Comparison of ENCODE assay signal across 12 mouse cellular contexts in genomic region chr2:172551872-172552271, GRCm38 (mm10). TPM values are rescaled to one million over a fixed set of nuclear protein-coding genes. Genes with fewer than 3 reads are reported as not detected.
A peak's percentile ranks its signal among the peaks of the same experiment; 100 is the strongest.
DNase-seq lines count a peak whose midpoint lies in the region; ATAC-seq lines count a peak whose summit lies in the region.
"Had no signal": no experiment of that assay in that cellular context is flagged by ENCODE, and none has a peak within 500 bp of the region (broad histone marks: within the 10 kb centered on the region; RNA-seq: fewer than 3 reads in every experiment).

No protein-coding gene starts in this region.

- H3K9me3 ChIP-seq in lung, embryonic 15.5 days: no peaks in the 10 kb centered on the region
- H3K9me3 ChIP-seq in embryonic facial prominence, embryonic 11.5 days (replicated peaks; ENCODE audit: control insufficient read depth, low read length): no peaks in the 10 kb centered on the region
- H3K9me3 ChIP-seq in forebrain, embryonic 16.5 days (ENCODE audit: control insufficient read depth, low read length): no peaks in the 10 kb centered on the region
- no peaks in the 10 kb centered on the region for H3K9me3 ChIP-seq in midbrain, embryonic 13.5 days
- H3K9me3 ChIP-seq: hindbrain, embryonic 15.5 days had no signal

- no peak overlapping the region for H3K27ac ChIP-seq in lung, embryonic 15.5 days
- H3K27ac ChIP-seq in embryonic facial prominence, embryonic 11.5 days (replicated peaks; ENCODE audit: low read depth, low read length): no peak overlapping the region
- H3K27ac ChIP-seq in forebrain, embryonic 16.5 days (ENCODE audit: low read length): no peak overlapping the region
- H3K27ac ChIP-seq in midbrain, embryonic 13.5 days: no peak overlapping the region
- H3K27ac ChIP-seq: gastrocnemius, adult 2 months; hindbrain, embryonic 15.5 days had no signal

- peaks cover 43% of the 10 kb centered on the region for H3K4me1 ChIP-seq in lung, embryonic 15.5 days
- peaks cover 10% of the 10 kb centered on the region for H3K4me1 ChIP-seq in embryonic facial prominence, embryonic 11.5 days (ENCODE audit: control insufficient read depth, insufficient read depth, low read length)
- H3K4me1 ChIP-seq in forebrain, embryonic 16.5 days (replicated peaks; ENCODE audit: control insufficient read depth, insufficient read depth, low read length): peaks cover 55% of the 10 kb centered on the region
- H3K4me1 ChIP-seq in midbrain, embryonic 13.5 days (replicated peaks): peaks cover 49% of the 10 kb centered on the region

- DNase-seq in lung, postnatal 14 days: no peak
- DNase-seq in embryonic facial prominence, embryonic 11.5 days (ENCODE audit: low spot score): peak; percentile 38
- DNase-seq in layer of hippocampus, adult 11-12 months (ENCODE audit: low spot score): no peak
- no peak for DNase-seq in testis, postnatal 10 days (ENCODE audit: low spot score)
- DNase-seq in frontal cortex, postnatal 25 days (ENCODE audit: low spot score in 2 of 2): no peak
- DNase-seq: adrenal gland, postnatal 14 days; gastrocnemius, adult 2 months had no signal

- H3K36me3 ChIP-seq in lung, embryonic 15.5 days: no peaks in the 10 kb centered on the region
- H3K36me3 ChIP-seq in embryonic facial prominence, embryonic 11.5 days (replicated peaks; ENCODE audit: control insufficient read depth, insufficient read depth, low read depth, low read length): no peaks in the 10 kb centered on the region
- H3K36me3 ChIP-seq in forebrain, embryonic 16.5 days (ENCODE audit: control insufficient read depth, insufficient read depth): no peaks in the 10 kb centered on the region
- no peaks in the 10 kb centered on the region for H3K36me3 ChIP-seq in midbrain, embryonic 13.5 days
- H3K36me3 ChIP-seq: hindbrain, embryonic 15.5 days had no signal

- no peak for ATAC-seq in lung, embryonic 15.5 days (ENCODE audit: borderline replicate concordance, extremely low read depth, low FRiP score, low TSS enrichment)
- no peak for ATAC-seq in embryonic facial prominence, embryonic 11.5 days (replicated peaks; ENCODE audit: insufficient number of reproducible peaks, low FRiP score, low TSS enrichment, low read depth)
- ATAC-seq in forebrain, embryonic 16.5 days: no peak
- ATAC-seq in midbrain, embryonic 13.5 days: no peak

- peak overlapping the region; percentile 38; the same call in 1 of the 2 replicates for H3K4me3 ChIP-seq in lung, embryonic 15.5 days
- peak overlapping the region; percentile 36 for H3K4me3 ChIP-seq in embryonic facial prominence, embryonic 11.5 days (ENCODE audit: low read depth, low read length)
- peak overlapping the region; percentile 45 for H3K4me3 ChIP-seq in forebrain, embryonic 16.5 days (replicated peaks; ENCODE audit: low read length)
- H3K4me3 ChIP-seq in midbrain, embryonic 13.5 days (replicated peaks): peak overlapping the region; percentile 31
- H3K4me3 ChIP-seq: gastrocnemius, adult 2 months; hindbrain, embryonic 15.5 days had no signal

- WGBS in lung, embryonic 15.5 days: 2% methylated on average over 14 of the region's 14 CpGs
- WGBS in embryonic facial prominence, embryonic 11.5 days: 4% methylated on average over 14 of the region's 14 CpGs
- 3% methylated on average over 14 of the region's 14 CpGs for WGBS in forebrain, embryonic 16.5 days
- 1% methylated on average over 14 of the region's 14 CpGs for WGBS in midbrain, embryonic 13.5 days

- H3K9ac ChIP-seq in lung, embryonic 15.5 days: no peak overlapping the region
- peak overlapping the region; percentile 57 for H3K9ac ChIP-seq in embryonic facial prominence, embryonic 11.5 days (replicated peaks; ENCODE audit: low read length)
- peak overlapping the region; percentile 57 for H3K9ac ChIP-seq in forebrain, embryonic 16.5 days (replicated peaks; ENCODE audit: low read depth, low read length)
- no peak overlapping the region for H3K9ac ChIP-seq in midbrain, embryonic 13.5 days (replicated peaks)
- H3K9ac ChIP-seq: hindbrain, embryonic 15.5 days had no signal

- peak overlapping the region; percentile 68 for H3K4me2 ChIP-seq in lung, embryonic 15.5 days
- H3K4me2 ChIP-seq in embryonic facial prominence, embryonic 11.5 days (ENCODE audit: low read depth, low read length): peak overlapping the region; percentile 81
- peak overlapping the region; percentile 72 for H3K4me2 ChIP-seq in forebrain, embryonic 16.5 days (ENCODE audit: low read length)
- peak overlapping the region; percentile 51 for H3K4me2 ChIP-seq in midbrain, embryonic 13.5 days (replicated peaks)
- H3K4me2 ChIP-seq: hindbrain, embryonic 15.5 days had no signal

- peaks cover 95% of the 10 kb centered on the region for H3K27me3 ChIP-seq in lung, embryonic 15.5 days
- H3K27me3 ChIP-seq in embryonic facial prominence, embryonic 11.5 days (ENCODE audit: control insufficient read depth, insufficient read depth, low read length): peaks cover 52% of the 10 kb centered on the region
- H3K27me3 ChIP-seq in forebrain, embryonic 16.5 days (replicated peaks; ENCODE audit: control insufficient read depth, insufficient read depth, low read length): peaks cover 29% of the 10 kb centered on the region
- peaks cover 99% of the 10 kb centered on the region for H3K27me3 ChIP-seq in midbrain, embryonic 13.5 days

RNA-seq across cellular contexts. Expression of gene Tfap2c, which starts 2.5 kb away (rescaled TPM):
- 0.16 and 0.26 TPM in 2 replicates for polyA plus RNA-seq in lung, embryonic 15.5 days (2015; fragmentation: Nextera tagmentation; extraction: Ambion mirVana)
- polyA plus RNA-seq in embryonic facial prominence, embryonic 11.5 days (2014; fragmentation: Nextera tagmentation; extraction: Ambion mirVana): 16.5 and 17.9 TPM in 2 replicates
- polyA plus RNA-seq in forebrain, embryonic 16.5 days (2015; fragmentation: Nextera tagmentation; extraction: Ambion mirVana): 22.3 and 28.5 TPM in 2 replicates
- 0.53 and 1.6 TPM in 2 replicates for polyA plus RNA-seq in midbrain, embryonic 13.5 days (2015; fragmentation: Nextera tagmentation; extraction: Ambion mirVana)
- polyA plus RNA-seq: liver, embryonic 16.5 days had no signal

Comparison
In these comparisons a context has a peak if more than half of its experiments do, and no peak if none do; other contexts are left out.
1. H3K9ac ChIP-seq: peak in embryonic facial prominence, embryonic 11.5 days (single experiment) and forebrain, embryonic 16.5 days (single experiment); none in lung, embryonic 15.5 days (single experiment) and midbrain, embryonic 13.5 days (single experiment).
2. Peak in every context shown above with its lines, with median percentiles within 50 percentile points of each other: H3K4me2 ChIP-seq and H3K4me3 ChIP-seq.